ENCODE assay signal across 27 mouse cellular contexts in genomic region chr9:116429061-116429460, GRCm38 (mm10).
DNase-seq lines count a peak whose midpoint lies in the region; ATAC-seq lines count a peak whose summit lies in the region.
"Had no signal": no experiment of that assay in that cellular context is flagged by ENCODE, and none has a peak within 500 bp of the region (broad histone marks: within the 10 kb centered on the region; RNA-seq: fewer than 3 reads in every experiment).

No protein-coding gene starts in this region.

- H3K27me3 ChIP-seq in hindbrain, embryonic 12.5 days: no peaks in the 10 kb centered on the region
- H3K27me3 ChIP-seq in hindbrain, embryonic 11.5 days (ENCODE audit: control insufficient read depth, insufficient read depth, low read length): no peaks in the 10 kb centered on the region
- no peaks in the 10 kb centered on the region for H3K27me3 ChIP-seq in embryonic facial prominence, embryonic 10.5 days (replicated peaks; ENCODE audit: low read depth, poor library complexity, severe bottlenecking)
- H3K27me3 ChIP-seq in embryonic facial prominence, embryonic 11.5 days (ENCODE audit: control insufficient read depth, insufficient read depth, low read length): no peaks in the 10 kb centered on the region
- H3K27me3 ChIP-seq in limb, embryonic 12.5 days: no peaks in the 10 kb centered on the region
- H3K27me3 ChIP-seq: heart, embryonic 15.5 days; limb, embryonic 15.5 days; midbrain, embryonic 15.5 days had no signal

- peak overlapping the region; percentile 30; the same call in 1 of the 2 replicates for H3K27ac ChIP-seq in hindbrain, embryonic 12.5 days
- H3K27ac ChIP-seq in hindbrain, embryonic 11.5 days (ENCODE audit: low read depth, low read length): no peak overlapping the region
- peak overlapping the region; percentile 77 for H3K27ac ChIP-seq in embryonic facial prominence, embryonic 10.5 days (replicated peaks)
- peak overlapping the region; percentile 42; the same call in 1 of the 2 replicates for H3K27ac ChIP-seq in embryonic facial prominence, embryonic 11.5 days (replicated peaks; ENCODE audit: low read depth, low read length)
- peak overlapping the region; percentile 84 for H3K27ac ChIP-seq in limb, embryonic 12.5 days
- H3K27ac ChIP-seq: gastrocnemius, adult 2 months; heart, embryonic 15.5 days; limb, embryonic 15.5 days; liver, embryonic 14.5 days; midbrain, embryonic 10.5 days; midbrain, embryonic 15.5 days had no signal

- WGBS in hindbrain, embryonic 12.5 days: 86% methylated on average over 4 of the region's 4 CpGs
- WGBS in hindbrain, embryonic 11.5 days: 85% methylated on average over 4 of the region's 4 CpGs
- WGBS in embryonic facial prominence, embryonic 10.5 days: 80% methylated on average over 4 of the region's 4 CpGs
- WGBS in embryonic facial prominence, embryonic 11.5 days: 89% methylated on average over 4 of the region's 4 CpGs
- 85% methylated on average over 4 of the region's 4 CpGs for WGBS in limb, embryonic 12.5 days

- ATAC-seq in hindbrain, embryonic 12.5 days (ENCODE audit: low FRiP score): no peak
- no peak for ATAC-seq in hindbrain, embryonic 11.5 days (ENCODE audit: low FRiP score)
- ATAC-seq in embryonic facial prominence, embryonic 11.5 days (replicated peaks; ENCODE audit: insufficient number of reproducible peaks, low FRiP score, low TSS enrichment, low read depth): no peak
- no peak for ATAC-seq in limb, embryonic 12.5 days (ENCODE audit: insufficient number of reproducible peaks, insufficient read depth, low FRiP score, low TSS enrichment, low read depth)
- ATAC-seq: forebrain, embryonic 16.5 days; hindbrain, embryonic 16.5 days; intestine, embryonic 16.5 days; midbrain, embryonic 15.5 days had no signal

- 0 out of 2 replicates have a peak, but pooled peaks cover 3% of the 10 kb centered on the region for H3K9me3 ChIP-seq in hindbrain, embryonic 12.5 days (replicated peaks)
- no peaks in the 10 kb centered on the region for H3K9me3 ChIP-seq in hindbrain, embryonic 11.5 days (ENCODE audit: control insufficient read depth, low read length)
- H3K9me3 ChIP-seq in embryonic facial prominence, embryonic 10.5 days: no peaks in the 10 kb centered on the region
- no peaks in the 10 kb centered on the region for H3K9me3 ChIP-seq in embryonic facial prominence, embryonic 11.5 days (replicated peaks; ENCODE audit: control insufficient read depth, low read length)
- 0 out of 2 replicates have a peak, but pooled peaks cover 8% of the 10 kb centered on the region for H3K9me3 ChIP-seq in limb, embryonic 12.5 days
- H3K9me3 ChIP-seq: heart, embryonic 15.5 days; midbrain, embryonic 10.5 days; midbrain, embryonic 15.5 days had no signal

- H3K4me1 ChIP-seq in hindbrain, embryonic 12.5 days: no peaks in the 10 kb centered on the region
- no peaks in the 10 kb centered on the region for H3K4me1 ChIP-seq in hindbrain, embryonic 11.5 days (replicated peaks; ENCODE audit: control insufficient read depth, insufficient read depth, low read length)
- peaks cover 24% of the 10 kb centered on the region for H3K4me1 ChIP-seq in embryonic facial prominence, embryonic 10.5 days
- no peaks in the 10 kb centered on the region for H3K4me1 ChIP-seq in embryonic facial prominence, embryonic 11.5 days (ENCODE audit: control insufficient read depth, insufficient read depth, low read length)
- peaks cover 26% of the 10 kb centered on the region for H3K4me1 ChIP-seq in limb, embryonic 12.5 days (replicated peaks)
- H3K4me1 ChIP-seq: midbrain, embryonic 15.5 days had no signal

- H3K4me2 ChIP-seq in hindbrain, embryonic 12.5 days (replicated peaks): no peak overlapping the region
- H3K4me2 ChIP-seq in hindbrain, embryonic 11.5 days (replicated peaks; ENCODE audit: low read depth, low read length): no peak overlapping the region
- no peak overlapping the region for H3K4me2 ChIP-seq in embryonic facial prominence, embryonic 11.5 days (ENCODE audit: low read depth, low read length)
- no peak overlapping the region for H3K4me2 ChIP-seq in limb, embryonic 12.5 days
- H3K4me2 ChIP-seq: heart, embryonic 15.5 days; limb, embryonic 15.5 days; midbrain, embryonic 15.5 days had no signal

- H3K9ac ChIP-seq in hindbrain, embryonic 12.5 days: no peak overlapping the region
- no peak overlapping the region for H3K9ac ChIP-seq in hindbrain, embryonic 11.5 days (ENCODE audit: low read depth, low read length)
- no peak overlapping the region for H3K9ac ChIP-seq in embryonic facial prominence, embryonic 11.5 days (replicated peaks; ENCODE audit: low read length)
- H3K9ac ChIP-seq in limb, embryonic 12.5 days (replicated peaks): no peak overlapping the region
- H3K9ac ChIP-seq: heart, embryonic 15.5 days; limb, embryonic 15.5 days; liver, embryonic 14.5 days; midbrain, embryonic 15.5 days had no signal

- H3K36me3 ChIP-seq in hindbrain, embryonic 12.5 days: no peaks in the 10 kb centered on the region
- no peaks in the 10 kb centered on the region for H3K36me3 ChIP-seq in hindbrain, embryonic 11.5 days (ENCODE audit: control insufficient read depth, insufficient read depth, low read length)
- H3K36me3 ChIP-seq in embryonic facial prominence, embryonic 10.5 days (replicated peaks): no peaks in the 10 kb centered on the region
- H3K36me3 ChIP-seq in embryonic facial prominence, embryonic 11.5 days (replicated peaks; ENCODE audit: control insufficient read depth, insufficient read depth, low read depth, low read length): no peaks in the 10 kb centered on the region
- H3K36me3 ChIP-seq in limb, embryonic 12.5 days: no peaks in the 10 kb centered on the region
- H3K36me3 ChIP-seq: heart, embryonic 15.5 days; limb, embryonic 15.5 days; midbrain, embryonic 10.5 days; midbrain, embryonic 15.5 days had no signal

- H3K4me3 ChIP-seq in hindbrain, embryonic 12.5 days: no peak overlapping the region
- no peak overlapping the region for H3K4me3 ChIP-seq in hindbrain, embryonic 11.5 days (ENCODE audit: low read depth, low read length)
- no peak overlapping the region for H3K4me3 ChIP-seq in embryonic facial prominence, embryonic 10.5 days
- H3K4me3 ChIP-seq in embryonic facial prominence, embryonic 11.5 days (ENCODE audit: low read depth, low read length): no peak overlapping the region
- H3K4me3 ChIP-seq in limb, embryonic 12.5 days (replicated peaks): no peak overlapping the region
- H3K4me3 ChIP-seq: gastrocnemius, adult 2 months; heart, embryonic 15.5 days; limb, embryonic 15.5 days; midbrain, embryonic 10.5 days; midbrain, embryonic 15.5 days had no signal

- no peak for DNase-seq in hindbrain, embryonic 11.5 days (ENCODE audit: low spot score)
- no peak for DNase-seq in embryonic facial prominence, embryonic 10.5 days (ENCODE audit: low spot score)
- DNase-seq in embryonic facial prominence, embryonic 11.5 days (ENCODE audit: low spot score): no peak
- no peak for DNase-seq in liver
- DNase-seq: adrenal gland, postnatal 25 days; B cell, adult 2 months; cerebellum, adult 11-12 months; cerebellum, postnatal 10 days; gastrocnemius, adult 2 months; gastrocnemius, postnatal 36 days; heart, postnatal 36 days; kidney, adult 8-10 months; kidney, postnatal 14 days; lung, adult 2 months; right cerebral cortex, adult 18-20 months; right cerebral cortex, postnatal 4 days; thymus, postnatal 4 days had no signal
